Mouse (Mus musculus) CH12.LX (cell line): ENCODE results near the gene Vsig10. TPM values are rescaled to one million over a fixed set of nuclear protein-coding genes. Genes with fewer than 3 reads are reported as not detected.
A peak's percentile ranks its signal among the peaks of the same experiment; 100 is the strongest.

Experiments
- DNase-seq: peaks from one replicate; pipeline ENCODE4 v3.0.0-alpha.2; 2013; ENCODE audit errors: extremely low read depth
- H3K27ac ChIP-seq: 2 replicates; pipeline ENCODE4 v1.5.1; 2012; ENCODE audit warnings: low read depth, mild to moderate bottlenecking, control low read depth, moderate library complexity; ENCODE audit not compliant: insufficient read depth
- H3K27me3 ChIP-seq: replicated peaks from 2 replicates; pipeline ENCODE3; 2012; ENCODE audit warnings: inconsistent platforms
- H3K36me3 ChIP-seq, 2 experiments: replicated peaks in 1 of 2; 2 replicates each; pipeline versions ENCODE3 to v1.6.1; 2012; ENCODE audit warnings: inconsistent platforms in 1 of 2, low read length in 1 of 2, mild to moderate bottlenecking in 1 of 2, mixed read lengths in 1 of 2, moderate library complexity in 1 of 2; ENCODE audit not compliant: control insufficient read depth in 1 of 2, insufficient read depth in 1 of 2
- H3K4me1 ChIP-seq, 2 experiments: 2 replicates each; pipeline ENCODE4 v1.6.1; 2012; ENCODE audit warnings: inconsistent platforms in 1 of 2, moderate library complexity in 1 of 2; ENCODE audit not compliant: insufficient read depth in 2 of 2, control insufficient read depth in 1 of 2
- H3K4me2 ChIP-seq: 2 replicates; pipeline ENCODE4 v1.6.1; 2012; ENCODE audit warnings: low read depth, mild to moderate bottlenecking, control low read depth; ENCODE audit not compliant: poor library complexity, insufficient read depth, severe bottlenecking
- H3K4me3 ChIP-seq, 3 experiments: fragments of 150-350 bp in 1 of 3; sonication (generic) in 1 of 3; replicated peaks in 1 of 3; 2 replicates each; pipeline versions ENCODE3 to v1.5.1; 2011 to 2012; ENCODE audit warnings: low read depth in 2 of 3, low read length in 2 of 3, mild to moderate bottlenecking in 2 of 3, moderate library complexity in 2 of 3, control low read depth in 1 of 3, improper control_type of control experiment in 1 of 3, inconsistent platforms in 1 of 3, mixed read lengths in 1 of 3; ENCODE audit not compliant: poor library complexity in 1 of 3
- H3K79me2 ChIP-seq: replicated peaks from 2 replicates; pipeline ENCODE4 v1.6.1; 2012; ENCODE audit warnings: mild to moderate bottlenecking, moderate library complexity; ENCODE audit not compliant: control insufficient read depth, poor library complexity, insufficient read depth, severe bottlenecking; ENCODE audit errors: extremely low read depth
- H3K9ac ChIP-seq: 2 replicates; pipeline ENCODE4 v1.6.1; 2012; ENCODE audit warnings: low read depth, mild to moderate bottlenecking, control low read depth, moderate library complexity; ENCODE audit not compliant: insufficient read depth
- H3K9me3 ChIP-seq: replicated peaks from 2 replicates; pipeline ENCODE3; 2012; ENCODE audit warnings: low read length, inconsistent platforms, mixed read lengths
- BHLHE40 ChIP-seq: IDR thresholded peaks from 2 replicates; pipeline ENCODE4 v1.6.1; 2011; ENCODE audit warnings: mild to moderate bottlenecking, low read depth, low read length, improper control_type of control experiment
- CTCF ChIP-seq, 2 experiments: IDR thresholded peaks in 1 of 2; conservative IDR thresholded peaks in 1 of 2; 2 replicates each; pipeline ENCODE4 v1.5.1; 2011 to 2012; ENCODE audit warnings: low read depth in 2 of 2, low read length in 2 of 2, improper control_type of control experiment in 1 of 2, inconsistent platforms in 1 of 2, mild to moderate bottlenecking in 1 of 2, moderate library complexity in 1 of 2
- E2F4 ChIP-seq: IDR thresholded peaks from 2 replicates; pipeline ENCODE4 v1.6.1; 2011; ENCODE audit warnings: low read depth, low read length, improper control_type of control experiment; ENCODE audit not compliant: insufficient replicate concordance
- ELF1 ChIP-seq: IDR thresholded peaks from 2 replicates; pipeline ENCODE4 v1.6.1; 2014; ENCODE audit warnings: low read depth, mild to moderate bottlenecking, inconsistent platforms, low read length, improper control_type of control experiment
- ETS1 ChIP-seq: conservative IDR thresholded peaks from 2 replicates; pipeline ENCODE4 v1.6.1; 2012; ENCODE audit warnings: low read depth, mild to moderate bottlenecking, inconsistent platforms, low read length, improper control_type of control experiment, moderate library complexity
- HCFC1 ChIP-seq: IDR thresholded peaks from 2 replicates; pipeline ENCODE4 v1.6.1; 2012; ENCODE audit warnings: low read depth, mild to moderate bottlenecking, inconsistent platforms, low read length, improper control_type of control experiment
- JUND ChIP-seq: conservative IDR thresholded peaks from 2 replicates; pipeline ENCODE4 v1.6.1; 2011; ENCODE audit warnings: low read depth, low read length, improper control_type of control experiment
- KAT2A ChIP-seq: IDR thresholded peaks from 2 replicates; pipeline ENCODE4 v1.6.1; 2012; ENCODE audit warnings: low read length, improper control_type of control experiment, inconsistent platforms; ENCODE audit not compliant: insufficient replicate concordance
- MAFK ChIP-seq: IDR thresholded peaks from 2 replicates; pipeline ENCODE4 v1.6.1; 2011; ENCODE audit warnings: low read length, improper control_type of control experiment; ENCODE audit not compliant: insufficient replicate concordance
- MAX ChIP-seq: IDR thresholded peaks from 2 replicates; pipeline ENCODE4 v1.6.1; 2011; ENCODE audit warnings: low read length, improper control_type of control experiment
- MEF2A ChIP-seq: IDR thresholded peaks from 2 replicates; pipeline ENCODE4 v1.6.1; 2014; ENCODE audit warnings: low read depth, mild to moderate bottlenecking, inconsistent platforms, low read length, improper control_type of control experiment, borderline replicate concordance
- MXI1 ChIP-seq: IDR thresholded peaks from 2 replicates; pipeline ENCODE4 v1.6.1; 2011; ENCODE audit warnings: mild to moderate bottlenecking, low read depth, low read length, improper control_type of control experiment
- MYC ChIP-seq: IDR thresholded peaks from 2 replicates; pipeline ENCODE4 v1.6.1; 2011; ENCODE audit warnings: low read depth, mild to moderate bottlenecking, improper control_type of control experiment, low read length
- PAX5 ChIP-seq: IDR thresholded peaks from 2 replicates; pipeline ENCODE4 v1.6.1; 2012; ENCODE audit warnings: low read length, inconsistent platforms, mixed read lengths
- POLR2AphosphoS2 ChIP-seq: IDR thresholded peaks from 2 replicates; pipeline ENCODE4 v1.6.1; 2011; ENCODE audit warnings: low read depth, low read length, improper control_type of control experiment
- RAD21 ChIP-seq: IDR thresholded peaks from 2 replicates; pipeline ENCODE4 v1.6.1; 2011; ENCODE audit warnings: low read depth, mild to moderate bottlenecking, low read length, improper control_type of control experiment, moderate library complexity
- RCOR1 ChIP-seq: conservative IDR thresholded peaks from 2 replicates; pipeline ENCODE4 v1.6.1; 2012; ENCODE audit warnings: low read depth, mild to moderate bottlenecking, inconsistent platforms, low read length, improper control_type of control experiment
- SIN3A ChIP-seq: IDR thresholded peaks from 2 replicates; pipeline ENCODE4 v1.6.1; 2012; ENCODE audit warnings: low read length, improper control_type of control experiment, inconsistent platforms
- SMC3 ChIP-seq: IDR thresholded peaks from 2 replicates; pipeline ENCODE4 v1.6.1; 2011; ENCODE audit warnings: low read depth, low read length, improper control_type of control experiment
- TCF12 ChIP-seq: IDR thresholded peaks from 2 replicates; pipeline ENCODE4 v1.6.1; 2014; ENCODE audit warnings: low read depth, mild to moderate bottlenecking, inconsistent platforms, low read length, improper control_type of control experiment
- UBTF ChIP-seq: IDR thresholded peaks from 2 replicates; pipeline ENCODE4 v1.6.1; 2012; ENCODE audit warnings: low read depth, mild to moderate bottlenecking, inconsistent platforms, low read length, improper control_type of control experiment, moderate library complexity
- USF1 ChIP-seq: IDR thresholded peaks from 2 replicates; pipeline ENCODE4 v1.6.1; 2014; ENCODE audit warnings: low read depth, mild to moderate bottlenecking, inconsistent platforms, low read length, improper control_type of control experiment
- USF2 ChIP-seq: conservative IDR thresholded peaks from 2 replicates; pipeline ENCODE4 v1.6.1; 2011; ENCODE audit warnings: low read depth, low read length, improper control_type of control experiment
- ZKSCAN1 ChIP-seq: IDR thresholded peaks from 2 replicates; pipeline ENCODE4 v1.6.1; 2012; ENCODE audit warnings: low read depth, inconsistent platforms, low read length, improper control_type of control experiment, borderline replicate concordance
- ZNF384 ChIP-seq: IDR thresholded peaks from 2 replicates; pipeline ENCODE4 v1.6.1; 2012; ENCODE audit warnings: low read depth, low read length, improper control_type of control experiment, inconsistent platforms
- dilution Hi-C: fragments of 300-500 bp; cut with MboI; formaldehyde crosslinking; loops from 2 replicates; pipeline ENCODE4 v1.14.3; 2020; ENCODE audit warnings: low sequenced_read_pairs; ENCODE audit not compliant: extremely low pct_unique_long_range_greater_than_20kb, extremely low pct_ligation_motif_present
- in situ Hi-C: fragments of 300-500 bp; cut with MboI; formaldehyde crosslinking; loops from 3 replicates; pipeline ENCODE4 v1.14.3; 2019; ENCODE audit warnings: low sequenced_read_pairs, low pct_ligation_motif_present, low pct_unique_long_range_greater_than_20kb, mixed read lengths
- polyA plus RNA-seq: library from polyadenylated mRNA; unstranded; fragments of >175 nt; gene quantifications from 2 replicates; pipeline ENCODE4 v1.2.1, GENCODE M21; 2012; ENCODE audit warnings: low read depth; ENCODE audit not compliant: insufficient read length
- total RNA-seq, 2 experiments: library from RNA; depleted of rRNA; stranded (reverse); fragments of 300-350 nt in 1 of 2; fragments of >200 nt in 1 of 2; gene quantifications; 2 replicates each; pipeline ENCODE4 v1.2.3; 2012 to 2014

The Vsig10 gene
- total and polyA plus RNA-seq, 3 experiments = 2.1 to 4.7 (median 3.9) TPM

DNA sequence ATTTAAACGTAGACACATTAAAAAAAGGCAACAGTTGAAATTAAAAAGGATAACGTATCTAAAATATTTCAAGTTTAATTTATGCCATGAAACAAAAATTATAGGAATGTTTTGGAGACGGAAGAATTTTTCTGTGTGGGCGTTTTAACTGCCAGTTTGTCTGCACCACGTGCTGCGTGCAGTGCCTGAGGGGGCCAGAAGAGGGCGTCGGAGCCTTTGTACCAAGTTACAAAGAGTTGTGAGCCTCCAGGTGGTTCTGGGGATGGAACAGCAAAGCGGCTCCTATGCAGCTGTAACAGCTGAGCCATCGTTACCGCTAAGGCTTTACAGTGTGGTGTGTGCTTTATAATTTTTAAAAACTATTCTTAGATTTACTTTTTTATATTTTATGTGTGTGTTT is 39.8 kb downstream of the Vsig10 start:
- Histone ChIP-seq H3K79me2 (peaks cover 16% of the 10 kb centered on the region), H3K27ac (no peak overlapping the region), H3K4me1 (peaks cover 23 to 77% of the 10 kb centered on the region in 2 experiments), H3K4me3 (peak overlapping the region in 2 of 3 experiments; percentile 91 to 92), H3K36me3 (peaks cover 6 to 14% of the 10 kb centered on the region in 2 experiments), H3K27me3 (no peaks in the 10 kb centered on the region), H3K9me3 (no peaks in the 10 kb centered on the region), H3K9ac (no peak overlapping the region), H3K4me2 (peak overlapping the region; percentile 96; the same call in 1 of the 2 replicates)
- TF ChIP-seq SMC3 (peak; percentile 56), USF2 (peak; percentile 68), HCFC1 (peak; percentile 14; the same call in 1 of the 2 replicates), USF1 (peak; percentile 70), KAT2A (no peak), TCF12 (peak; percentile 34; the same call in 1 of the 2 replicates), MAFK (0 out of 2 replicates have a peak, but pooled peaks have one; percentile 3), ZKSCAN1 (no peak), RAD21 (peak; percentile 63), POLR2AphosphoS2 (no peak), ETS1 (peak; percentile 44), MEF2A (peak; percentile 53; the same call in 1 of the 2 replicates), E2F4 (no peak), UBTF (no peak), MXI1 (peak; percentile 93), BHLHE40 (peak; percentile 50; the same call in 1 of the 2 replicates), ELF1 (0 out of 2 replicates have a peak, but pooled peaks have one; percentile 13), ZNF384 (no peak), CTCF (conservative IDR thresholded peaks at IDR 0.05 in 1 of 2, IDR thresholded peaks at IDR 0.05 in 1 of 2; ENCODE audit: low read depth in 2 of 2, low read length in 2 of 2) (peak; percentile 46 to 78; a peak in 3 of 4 replicates), JUND (no peak), SIN3A (peak; percentile 50; the same call in 1 of the 2 replicates), RCOR1 (no peak), MAX (peak; percentile 93), PAX5 (no peak), MYC (peak; percentile 93)
- dilution Hi-C loops (no loop called here), in situ Hi-C loops (no loop called here)
- peak; percentile 87 for DNase-seq
